Mouse (Mus musculus) gastrocnemius, adult 2 months (tissue): ENCODE results near the gene Dtnb. TPM values are rescaled to one million over a fixed set of nuclear protein-coding genes. Genes with fewer than 3 reads are reported as not detected.

Source experiments
- DNase-seq: peaks from one replicate; pipeline ENCODE4 v3.0.0; 2022
- H3K27ac ChIP-seq: fragments of 200-600 bp; 2 replicates; pipeline ENCODE4 v1.8.1; 2022; ENCODE audit warnings: mild to moderate bottlenecking
- H3K4me3 ChIP-seq: fragments of 200-600 bp; 2 replicates; pipeline ENCODE4 v1.8.1; 2022; ENCODE audit warnings: mild to moderate bottlenecking, moderate library complexity
- CTCF ChIP-seq: fragments of 200-600 bp; IDR thresholded peaks from 2 replicates; pipeline ENCODE4 v1.8.1; 2022; ENCODE audit warnings: antibody characterized with exemption, mild to moderate bottlenecking, moderate library complexity
- intact Hi-C: fragments of 180-260 bp; cut with DNase I; formaldehyde crosslinking; loops from one replicate; pipeline ENCODE4 v1.15.1; 2025
- microRNA-seq: library from miRNA; unstranded; fragments of <30 nt; microRNA quantifications from one replicate; pipeline ENCODE4 v1.2.0, GENCODE M21; 2021
- total RNA-seq, 2 experiments: library from RNA; stranded (reverse); gene quantifications; 2 replicates each; pipeline ENCODE4 v1.2.3; 2021

The Dtnb gene
- total RNA-seq, 2 experiments from 2014 or later = 2.1 to 11.7 TPM

GRCm38 (mm10) chr12:3813138-3813537, 241.0 kb downstream of the Dtnb start:
- peak; percentile 73 for DNase-seq
- Histone ChIP-seq H3K27ac (peak overlapping the region; percentile 78), H3K4me3 (0 out of 2 replicates have a peak overlapping the region, but pooled peaks have one; percentile 38)
- TF ChIP-seq CTCF = no peak
- intact Hi-C loops = no loop called here

- no peak for TF ChIP-seq CTCF
Measured at GRCm38 (mm10) chr12:3815386-3815785, 243.2 kb downstream of the Dtnb start.

GRCm38 (mm10) chr12:3817033-3817432, 244.9 kb downstream of the Dtnb start:
- peak; percentile 25; the same call in 1 of the 2 replicates for TF ChIP-seq CTCF
- Histone ChIP-seq H3K27ac (0 out of 2 replicates have a peak overlapping the region, but pooled peaks have one; percentile 13), H3K4me3 (no peak overlapping the region)
- intact Hi-C loops = no loop called here
- no peak for DNase-seq

More at GRCm38 (mm10) chr12:3815386-3815785, 243.2 kb downstream of the Dtnb start:
- Histone ChIP-seq H3K4me3 (no peak overlapping the region), H3K27ac (peak overlapping the region; percentile 53)
- intact Hi-C loops = loop anchor here (2.0 kb wide), 1 partner anchor 19 kb away; no protein-coding TSS in a partner anchor
- no peak for DNase-seq

- no peak overlapping the region for H3K4me3 ChIP-seq
- TF ChIP-seq CTCF = no peak
- H3K27ac ChIP-seq = peak overlapping the region; percentile 13; the same call in 1 of the 2 replicates
- intact Hi-C loops = no loop called here
- DNase-seq = peak; percentile 62
Measured at GRCm38 (mm10) chr12:3817566-3817965, 245.4 kb downstream of the Dtnb start.

- DNase-seq = no peak
- no peak overlapping the region for H3K4me3 ChIP-seq
- H3K27ac ChIP-seq = no peak overlapping the region
- TF ChIP-seq CTCF = no peak
- intact Hi-C loops = no loop called here
Measured at GRCm38 (mm10) chr12:3819899-3820298, 247.7 kb downstream of the Dtnb start.

- intact Hi-C loops = no loop called here
- DNase-seq = peak; percentile 15
- no peak overlapping the region for H3K4me3 ChIP-seq
- no peak for TF ChIP-seq CTCF
- no peak overlapping the region for H3K27ac ChIP-seq
Measured at GRCm38 (mm10) chr12:3823408-3823807, 251.2 kb downstream of the Dtnb start.

GRCm38 (mm10) chr12:3824906-3825713, 252.9 kb downstream of the Dtnb start:
- DNase-seq = no peak
- intact Hi-C loops = no loop called here
- Histone ChIP-seq H3K4me3 (no peak overlapping the region), H3K27ac (peak overlapping the region; percentile 28; the same call in 1 of the 2 replicates)
- no peak for TF ChIP-seq CTCF

GRCm38 (mm10) chr12:3825714-3826080, 253.5 kb downstream of the Dtnb start:
- no peak for DNase-seq
- no peak overlapping the region for H3K4me3 ChIP-seq
- intact Hi-C loops = no loop called here
- no peak for TF ChIP-seq CTCF
- H3K27ac ChIP-seq = no peak overlapping the region

- Histone ChIP-seq H3K4me3 (no peak overlapping the region), H3K27ac (no peak overlapping the region)
- DNase-seq = no peak
- TF ChIP-seq CTCF = no peak
- intact Hi-C loops = no loop called here
Measured at GRCm38 (mm10) chr12:3827771-3828170, 255.6 kb downstream of the Dtnb start.

Small RNA genes lying within 50 kb of the gene (microRNA-seq; reads per million reads assigned to microRNA genes)
- not detected for gene Gm26050

Other genes starting within 250 kb of the Dtnb start
- gene Kif3c, start 207.2 kb upstream of the Dtnb start, total RNA-seq = 10 to 100 TPM; 20.7 to 24.1 TPM
- gene Asxl2, start 145.5 kb upstream of the Dtnb start, total RNA-seq = 10 to 100 TPM; 15.6 to 15.7 TPM
- 10 to 100 TPM; 57.5 to 97.5 TPM for gene Dnmt3a, start 233.6 kb downstream of the Dtnb start, total RNA-seq